Mouse (Mus musculus) heart, embryonic 12.5 days (tissue): ENCODE results near the gene Cyp2f2. TPM values are rescaled to one million over a fixed set of nuclear protein-coding genes. Genes with fewer than 3 reads are reported as not detected.

Experiments
- ATAC-seq: fragments of 200-750 bp; cut with Nextera tagmentation; 2 replicates; pipeline ENCODE4 v1.8.0; 2017; ENCODE audit warnings: moderate TSS enrichment, moderate library complexity; ENCODE audit not compliant: insufficient number of reproducible peaks, low FRiP score
- H3K27ac ChIP-seq: fragments of 300-500 bp; sonication (generic); 2 replicates; pipeline ENCODE4 v1.5.1; 2016; ENCODE audit warnings: mild to moderate bottlenecking, moderate library complexity; ENCODE audit not compliant: poor library complexity, severe bottlenecking
- H3K27me3 ChIP-seq: fragments of 300-500 bp; sonication (generic); replicated peaks from 2 replicates; pipeline ENCODE4 v1.6.1; 2016; ENCODE audit warnings: mild to moderate bottlenecking, moderate library complexity
- H3K36me3 ChIP-seq: fragments of 300-500 bp; sonication (generic); 2 replicates; pipeline ENCODE4 v1.6.1; 2016; ENCODE audit warnings: mild to moderate bottlenecking, moderate library complexity
- H3K4me1 ChIP-seq: fragments of 300-500 bp; sonication (generic); replicated peaks from 2 replicates; pipeline ENCODE4 v1.6.1; 2016; ENCODE audit warnings: mild to moderate bottlenecking
- H3K4me2 ChIP-seq: fragments of 300-500 bp; sonication (generic); 2 replicates; pipeline ENCODE4 v1.6.1; 2016; ENCODE audit warnings: mild to moderate bottlenecking, moderate library complexity
- H3K4me3 ChIP-seq: fragments of 300-500 bp; sonication (generic); 2 replicates; pipeline ENCODE4 v1.5.1; 2016; ENCODE audit warnings: mild to moderate bottlenecking
- H3K9ac ChIP-seq: fragments of 300-500 bp; sonication (generic); 2 replicates; pipeline ENCODE4 v1.6.1; 2016; ENCODE audit warnings: mild to moderate bottlenecking, moderate library complexity
- H3K9me3 ChIP-seq: fragments of 300-500 bp; sonication (generic); replicated peaks from 2 replicates; pipeline ENCODE4 v1.6.1; 2016; ENCODE audit warnings: mild to moderate bottlenecking, moderate library complexity
- WGBS: fragments of 180-500 bp; shearing (Covaris S2); methylation state at CpG from one replicate; pipeline ENCODE4 v1.1.7; 2016; 5-methylcytosine and 5-hydroxymethylcytosine counted together
- polyA plus RNA-seq: library from polyadenylated mRNA; unstranded; fragments of >200 nt; fragmentation: Nextera tagmentation; extraction: Ambion mirVana; gene quantifications from 2 replicates; pipeline ENCODE4 v1.2.1, GENCODE M21; 2016

Gene Cyp2f2
- polyA plus RNA-seq: not detected in 2 replicates

DNA sequence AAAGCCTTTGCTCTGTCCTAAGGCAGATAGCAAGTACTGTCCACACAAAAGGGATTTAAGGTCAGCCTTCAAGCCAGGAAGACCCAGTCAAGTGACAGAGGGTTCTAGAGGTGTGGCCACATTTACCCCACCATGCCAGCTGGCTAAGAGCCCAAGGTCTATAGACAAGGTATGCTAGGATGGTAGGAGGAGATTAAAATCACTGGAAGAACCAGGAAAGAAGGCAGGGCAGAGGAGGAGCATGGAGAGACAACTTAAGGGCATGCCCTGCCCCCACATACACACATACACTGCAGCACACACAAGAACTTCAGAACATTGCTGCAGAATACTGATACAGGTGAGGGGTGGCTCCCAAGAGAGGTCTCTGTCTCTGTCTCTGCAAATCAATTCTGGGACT, at the start of gene Cyp2f2:
TSS of gene Cyp2f2 (plus strand) at position 234 of the 400 bp plus-strand sequence.
- Histone ChIP-seq H3K9ac (no peak within 1 kb of the TSS), H3K27ac (no peak within 1 kb of the TSS), H3K9me3 (no peaks in the 10 kb centered on the region), H3K4me3 (no peak within 1 kb of the TSS), H3K4me1 (no peaks in the 10 kb centered on the region), H3K27me3 (no peaks in the 10 kb centered on the region), H3K4me2 (no peak within 1 kb of the TSS), H3K36me3 (no peaks in the 10 kb centered on the region)
- no peak for ATAC-seq

- H3K4me3 ChIP-seq: no peak overlapping the region
- no peak overlapping the region for H3K4me2 ChIP-seq
- no peaks in the 10 kb centered on the region for H3K4me1 ChIP-seq
- peaks cover 3% of the 10 kb centered on the region; the same call in 1 of the 2 replicates for H3K9me3 ChIP-seq
- no peaks in the 10 kb centered on the region for H3K27me3 ChIP-seq
- H3K9ac ChIP-seq: no peak overlapping the region
- WGBS: 66% methylated on average over 1 of the region's 1 CpGs
- H3K36me3 ChIP-seq: no peaks in the 10 kb centered on the region
- no peak overlapping the region for H3K27ac ChIP-seq
- ATAC-seq: no peak
Observed at GRCm38 (mm10) chr7:27078641-27079040, 41.1 kb upstream of the Cyp2f2 start.

- Histone ChIP-seq H3K27ac (no peak overlapping the region), H3K4me1 (no peaks in the 10 kb centered on the region), H3K4me2 (no peak overlapping the region), H3K4me3 (no peak overlapping the region), H3K9ac (no peak overlapping the region), H3K36me3 (no peaks in the 10 kb centered on the region), H3K9me3 (peaks cover 3% of the 10 kb centered on the region; the same call in 1 of the 2 replicates), H3K27me3 (no peaks in the 10 kb centered on the region)
- no peak for ATAC-seq
- WGBS: 62% methylated on average over 2 of the region's 2 CpGs
Observed at GRCm38 (mm10) chr7:27081625-27082024, 38.1 kb upstream of the Cyp2f2 start.

DNA sequence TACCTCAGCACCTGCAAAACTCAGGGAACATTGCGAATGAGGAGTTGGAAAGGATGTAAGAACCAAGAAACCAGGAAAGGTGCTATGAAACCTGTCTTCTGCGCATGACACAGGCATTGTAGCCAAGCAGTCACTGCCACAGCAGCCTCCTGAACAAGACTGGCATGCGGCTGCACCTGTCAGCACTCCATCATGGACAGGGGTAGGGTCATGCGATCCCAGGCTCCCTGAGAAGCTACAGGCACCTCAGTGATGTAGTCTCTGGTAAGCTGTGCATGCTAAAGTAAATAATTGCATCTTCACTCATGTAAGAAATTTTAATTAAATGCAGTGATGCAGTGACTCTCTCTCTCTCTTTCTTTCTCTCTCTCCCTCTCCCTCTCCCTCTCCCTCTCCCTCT, 28.7 kb upstream of the Cyp2f2 start:
- Histone ChIP-seq H3K27me3 (no peaks in the 10 kb centered on the region), H3K36me3 (no peaks in the 10 kb centered on the region), H3K4me2 (no peak overlapping the region), H3K4me1 (no peaks in the 10 kb centered on the region), H3K9ac (no peak overlapping the region), H3K4me3 (no peak overlapping the region), H3K9me3 (no peaks in the 10 kb centered on the region), H3K27ac (no peak overlapping the region)
- ATAC-seq: no peak
- 75% methylated on average over 4 of the region's 4 CpGs for WGBS

- no peak overlapping the region for H3K27ac ChIP-seq
- 49% methylated on average over 7 of the region's 7 CpGs for WGBS
- ATAC-seq: no peak
- no peaks in the 10 kb centered on the region for H3K36me3 ChIP-seq
- H3K9me3 ChIP-seq: no peaks in the 10 kb centered on the region
- H3K4me3 ChIP-seq: no peak overlapping the region
- H3K4me1 ChIP-seq: no peaks in the 10 kb centered on the region
- no peak overlapping the region for H3K4me2 ChIP-seq
- no peaks in the 10 kb centered on the region for H3K27me3 ChIP-seq
- no peak overlapping the region for H3K9ac ChIP-seq
Observed at GRCm38 (mm10) chr7:27092038-27092703, 27.5 kb upstream of the Cyp2f2 start.

DNA sequence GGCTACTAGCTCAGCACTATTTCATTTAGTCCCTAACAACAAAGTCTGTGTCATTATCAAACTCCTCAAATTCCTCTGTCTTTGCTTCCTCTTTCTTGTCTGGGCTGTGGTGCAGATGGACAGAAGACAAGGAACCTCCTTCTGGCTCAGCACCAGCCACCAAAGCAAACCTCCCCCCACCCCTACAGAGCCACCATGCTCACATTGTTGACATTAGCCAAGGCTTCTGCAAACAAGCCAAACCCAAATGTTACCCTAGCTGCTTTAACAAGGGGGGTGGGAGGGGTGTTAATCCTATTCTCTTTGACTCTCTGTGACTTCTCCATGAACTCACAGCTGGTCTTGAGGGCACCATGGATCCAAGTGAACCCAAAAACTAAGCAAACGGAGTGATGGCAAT, 26.8 kb upstream of the Cyp2f2 start:
- Histone ChIP-seq H3K4me1 (no peaks in the 10 kb centered on the region), H3K4me2 (no peak overlapping the region), H3K27ac (no peak overlapping the region), H3K36me3 (no peaks in the 10 kb centered on the region), H3K27me3 (no peaks in the 10 kb centered on the region), H3K4me3 (no peak overlapping the region), H3K9me3 (no peaks in the 10 kb centered on the region), H3K9ac (no peak overlapping the region)
- WGBS: 28% methylated on average over 1 of the region's 1 CpGs
- no peak for ATAC-seq

GRCm38 (mm10) chr7:27104882-27105281, 14.8 kb upstream of the Cyp2f2 start:
- 63% methylated on average over 5 of the region's 5 CpGs for whole genome bisulfite sequencing
- no peaks in the 10 kb centered on the region for H3K36me3 ChIP-seq
- no peak overlapping the region for H3K27ac ChIP-seq
- H3K4me2 ChIP-seq: no peak overlapping the region
- no peaks in the 10 kb centered on the region for H3K27me3 ChIP-seq
- peaks cover 8% of the 10 kb centered on the region for H3K9me3 ChIP-seq
- H3K4me1 ChIP-seq: no peaks in the 10 kb centered on the region
- no peak overlapping the region for H3K9ac ChIP-seq
- no peak for ATAC-seq
- no peak overlapping the region for H3K4me3 ChIP-seq

DNA sequence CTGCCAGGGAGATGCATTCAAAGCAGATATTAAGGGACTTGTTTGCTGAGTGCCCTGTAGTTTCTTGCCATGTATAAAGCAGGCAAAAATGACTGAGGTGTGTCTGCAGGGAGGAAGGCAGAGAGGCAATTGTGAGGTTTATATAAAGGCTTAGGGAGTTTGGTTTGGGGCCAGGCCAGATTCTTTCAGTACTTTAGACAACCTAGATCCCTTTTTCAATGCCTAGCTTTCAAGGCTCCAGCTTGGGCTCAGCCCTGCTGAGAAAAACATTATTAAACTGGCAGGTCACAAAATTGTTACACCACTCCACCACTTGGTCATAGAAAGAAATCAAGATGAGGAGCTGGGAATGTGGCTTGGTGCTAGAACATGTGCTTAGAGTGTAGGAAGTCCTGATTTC, 9.4 kb upstream of the Cyp2f2 start:
- Histone ChIP-seq H3K9ac (no peak overlapping the region), H3K9me3 (peaks cover 8% of the 10 kb centered on the region), H3K27ac (no peak overlapping the region)

GRCm38 (mm10) chr7:27111038-27111437, 8.7 kb upstream of the Cyp2f2 start:
- H3K27ac ChIP-seq: no peak overlapping the region
- no peaks in the 10 kb centered on the region for H3K4me1 ChIP-seq
- H3K9ac ChIP-seq: no peak overlapping the region
- no peak for ATAC-seq
- no peaks in the 10 kb centered on the region for H3K36me3 ChIP-seq
- 83% methylated on average over 1 of the region's 1 CpGs for WGBS
- no peak overlapping the region for H3K4me3 ChIP-seq
- peaks cover 8% of the 10 kb centered on the region for H3K9me3 ChIP-seq
- H3K4me2 ChIP-seq: no peak overlapping the region
- H3K27me3 ChIP-seq: no peaks in the 10 kb centered on the region

More for the DNA sequence above, 9.4 kb upstream of the Cyp2f2 start:
- no peak overlapping the region for H3K4me2 ChIP-seq
- ATAC-seq: no peak
- H3K4me3 ChIP-seq: no peak overlapping the region
- no peaks in the 10 kb centered on the region for H3K27me3 ChIP-seq
- no peaks in the 10 kb centered on the region for H3K36me3 ChIP-seq
- no peaks in the 10 kb centered on the region for H3K4me1 ChIP-seq

- no peak overlapping the region for H3K4me2 ChIP-seq
- H3K27ac ChIP-seq: no peak overlapping the region
- no peak overlapping the region for H3K9ac ChIP-seq
- H3K4me3 ChIP-seq: no peak overlapping the region
- ATAC-seq: no peak
- no peaks in the 10 kb centered on the region for H3K4me1 ChIP-seq
- peaks cover 8% of the 10 kb centered on the region for H3K9me3 ChIP-seq
- no peaks in the 10 kb centered on the region for H3K36me3 ChIP-seq
- WGBS: 62% methylated on average over 3 of the region's 3 CpGs
- no peaks in the 10 kb centered on the region for H3K27me3 ChIP-seq
Observed at GRCm38 (mm10) chr7:27111987-27112386, 7.7 kb upstream of the Cyp2f2 start.

- no peak for ATAC-seq
- H3K9ac ChIP-seq: no peak overlapping the region
- no peaks in the 10 kb centered on the region for H3K27me3 ChIP-seq
- H3K4me3 ChIP-seq: no peak overlapping the region
- no peak overlapping the region for H3K27ac ChIP-seq
- H3K4me2 ChIP-seq: no peak overlapping the region
- H3K36me3 ChIP-seq: no peaks in the 10 kb centered on the region
- no peaks in the 10 kb centered on the region for H3K4me1 ChIP-seq
- 54% methylated on average over 4 of the region's 4 CpGs for WGBS
- H3K9me3 ChIP-seq: no peaks in the 10 kb centered on the region
Observed at GRCm38 (mm10) chr7:27118033-27118511, 1.6 kb upstream of the Cyp2f2 start.

- Histone ChIP-seq H3K9ac (no peak overlapping the region), H3K27ac (no peak overlapping the region), H3K4me3 (no peak overlapping the region), H3K9me3 (no peaks in the 10 kb centered on the region), H3K27me3 (no peaks in the 10 kb centered on the region), H3K4me1 (no peaks in the 10 kb centered on the region), H3K4me2 (no peak overlapping the region), H3K36me3 (no peaks in the 10 kb centered on the region)
- ATAC-seq: no peak
- 54% methylated on average over 5 of the region's 5 CpGs for WGBS
Observed at GRCm38 (mm10) chr7:27124305-27124832, 4.7 kb downstream of the Cyp2f2 start.
